Comparison of ENCODE assay signal across 26 mouse cellular contexts in genomic region chr10:104914201-104914600, GRCm38 (mm10).
"Had no signal": no experiment of that assay in that cellular context is flagged by ENCODE, and none has a peak within 500 bp of the region (broad histone marks: within the 10 kb centered on the region; RNA-seq: fewer than 3 reads in every experiment).

No protein-coding gene starts in this region.

- H3K27ac ChIP-seq: gastrocnemius, adult 2 months; heart, embryonic 10.5 days; hindbrain, embryonic 10.5 days; hindbrain, embryonic 12.5 days; hindbrain, embryonic 15.5 days; hindbrain, postnatal 0 days; kidney, embryonic 15.5 days; kidney, postnatal 0 days; limb, embryonic 13.5 days; limb, embryonic 15.5 days; liver, embryonic 12.5 days; liver, embryonic 14.5 days had no signal

- H3K9ac ChIP-seq: heart, embryonic 12.5 days; hindbrain, embryonic 12.5 days; hindbrain, embryonic 15.5 days; kidney, embryonic 15.5 days; limb, embryonic 13.5 days; limb, embryonic 15.5 days; liver, embryonic 12.5 days; liver, embryonic 14.5 days had no signal

- H3K9me3 ChIP-seq: heart, embryonic 10.5 days; heart, embryonic 12.5 days; hindbrain, embryonic 10.5 days; hindbrain, embryonic 12.5 days; hindbrain, embryonic 15.5 days; kidney, embryonic 15.5 days; limb, embryonic 13.5 days; limb, embryonic 15.5 days; liver, embryonic 12.5 days had no signal

- H3K36me3 ChIP-seq: heart, embryonic 10.5 days; heart, embryonic 12.5 days; hindbrain, embryonic 10.5 days; hindbrain, embryonic 12.5 days; hindbrain, embryonic 15.5 days; kidney, embryonic 15.5 days; limb, embryonic 13.5 days; limb, embryonic 15.5 days; liver, embryonic 12.5 days had no signal

- H3K4me3 ChIP-seq: gastrocnemius, adult 2 months; heart, embryonic 10.5 days; heart, embryonic 12.5 days; hindbrain, embryonic 10.5 days; hindbrain, embryonic 12.5 days; hindbrain, embryonic 15.5 days; kidney, embryonic 15.5 days; limb, embryonic 13.5 days; limb, embryonic 15.5 days; liver, embryonic 12.5 days had no signal

- DNase-seq: gastrocnemius, adult 2 months; gastrocnemius, postnatal 10 days; gastrocnemius, postnatal 25 days; heart, adult 18-20 months; heart, postnatal 10 days; heart, postnatal 4 days; kidney, adult 11 months; kidney, adult 2 months; kidney, adult 9 months; kidney, postnatal 14 days; layer of hippocampus, adult 9-11 months; layer of hippocampus, postnatal 36 days; left cerebral cortex, postnatal 4 days had no signal

- ATAC-seq: hindbrain, postnatal 0 days; intestine, embryonic 16.5 days; liver, embryonic 12.5 days had no signal

- H3K27me3 ChIP-seq: heart, embryonic 12.5 days; hindbrain, embryonic 12.5 days; hindbrain, embryonic 15.5 days; kidney, embryonic 15.5 days; limb, embryonic 13.5 days; limb, embryonic 15.5 days; liver, embryonic 12.5 days had no signal

- H3K4me2 ChIP-seq: heart, embryonic 12.5 days; hindbrain, embryonic 12.5 days; hindbrain, embryonic 15.5 days; kidney, embryonic 15.5 days; limb, embryonic 13.5 days; limb, embryonic 15.5 days; liver, embryonic 12.5 days had no signal

- H3K4me1 ChIP-seq: heart, embryonic 10.5 days; heart, embryonic 12.5 days; hindbrain, embryonic 10.5 days; hindbrain, embryonic 12.5 days; hindbrain, embryonic 15.5 days; kidney, embryonic 15.5 days; limb, embryonic 13.5 days; limb, embryonic 15.5 days; liver, embryonic 12.5 days had no signal
